Mouse (Mus musculus) layer of hippocampus, postnatal 36 days (tissue): ENCODE results near the gene Ppfibp2. TPM values are rescaled to one million over a fixed set of nuclear protein-coding genes. Genes with fewer than 3 reads are reported as not detected.
A peak's percentile ranks its signal among the peaks of the same experiment; 100 is the strongest.

Source experiments
- DNase-seq, 2 experiments: peaks; one replicate each; pipeline ENCODE4 v3.0.0; 2022
- total RNA-seq, 2 experiments: library from RNA; stranded (reverse); gene quantifications; 2 replicates each; pipeline ENCODE4 v1.2.3; 2021

Gene Ppfibp2
- total RNA-seq, 2 experiments from 2014 or later, result 6.7 to 6.8 TPM

GRCm38 (mm10) chr7:107618028-107618992 lies 23.3 kb downstream of the Ppfibp2 start:
- DNase-seq, result no peak

DNA sequence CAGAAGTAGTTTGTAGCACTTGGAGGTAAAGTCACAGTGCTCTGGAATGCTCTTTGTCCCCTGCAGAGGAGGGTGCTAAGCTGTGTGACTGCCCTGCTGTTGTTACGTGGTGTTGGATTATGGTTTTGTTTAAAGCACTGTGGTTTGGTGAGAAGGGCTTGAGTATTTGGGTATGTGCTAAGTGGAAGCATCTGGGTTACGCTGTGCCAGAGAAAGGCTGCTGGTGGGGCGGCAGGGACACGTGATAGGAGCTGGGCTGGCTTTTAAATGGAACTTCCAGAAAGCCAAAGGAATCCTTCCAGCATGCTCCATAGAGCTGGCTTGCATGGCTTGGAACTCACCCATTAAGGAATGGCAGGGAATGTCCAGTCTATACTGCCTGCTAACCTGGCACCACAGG lies 24.2 kb downstream of the Ppfibp2 start:
- no peak for DNase-seq

DNA sequence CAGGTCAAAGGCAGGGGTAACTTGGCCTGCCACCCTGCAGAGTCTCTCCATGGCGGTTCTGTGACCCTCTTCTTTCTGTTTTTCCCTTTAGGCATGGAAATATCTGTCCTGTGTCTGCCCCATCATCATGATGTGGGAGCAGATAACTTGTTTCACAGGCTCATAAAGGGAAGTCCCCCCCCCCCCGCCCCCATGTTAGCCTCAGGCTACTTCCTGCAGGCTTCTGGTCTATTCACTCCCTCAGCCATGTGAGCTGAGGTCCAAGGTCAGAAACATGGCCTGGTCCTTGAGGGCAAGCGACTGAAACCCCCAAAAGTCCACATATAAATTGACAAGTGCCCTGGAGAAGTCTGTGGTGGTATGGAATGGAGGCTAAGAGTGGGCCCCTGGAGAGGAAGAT lies 25.1 kb downstream of the Ppfibp2 start:
- DNase-seq, result no peak

DNA sequence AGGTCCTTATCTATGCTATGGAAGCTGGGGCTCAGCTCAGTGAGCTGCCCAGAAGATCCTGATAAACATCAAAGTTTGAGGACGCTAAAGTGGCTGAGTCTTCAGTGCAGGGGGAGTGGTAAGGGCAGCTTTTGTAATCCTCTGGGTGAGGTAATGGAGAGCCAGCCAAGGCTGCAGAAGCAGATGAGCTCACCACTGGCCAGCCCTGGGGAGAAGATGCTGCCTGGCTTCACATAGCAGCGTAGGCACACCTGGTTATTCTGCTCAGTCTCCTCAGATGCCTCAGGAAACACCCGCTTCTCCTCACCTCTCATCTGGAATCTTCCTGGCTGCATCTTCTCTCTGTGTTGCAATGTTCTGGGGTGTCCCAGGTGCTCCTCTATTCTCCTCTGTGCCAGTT lies 29.4 kb downstream of the Ppfibp2 start:
- DNase-seq, result no peak

DNA sequence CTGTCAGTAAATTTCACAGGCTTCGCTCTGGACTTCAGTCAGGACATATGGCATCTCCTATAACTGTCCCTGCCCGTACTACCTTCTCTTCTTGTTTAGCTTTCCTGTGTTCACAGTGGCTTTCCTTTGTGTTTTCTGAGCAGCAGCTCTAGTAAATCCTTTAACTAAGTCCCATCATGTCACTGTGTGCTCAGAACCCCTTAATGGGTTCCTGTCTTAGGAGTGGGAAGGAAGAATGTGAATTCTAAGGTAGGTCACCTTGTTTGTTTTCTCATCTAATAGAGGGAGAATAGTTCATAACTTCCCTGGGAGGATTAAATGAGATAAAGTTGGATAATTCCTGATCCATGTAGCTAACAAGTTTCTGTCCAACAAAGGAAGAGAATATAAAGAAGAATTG lies 30.1 kb downstream of the Ppfibp2 start, which contains the start of gene 5330417H12Rik:
TSS of gene 5330417H12Rik (minus strand) at position 101 of the 400 bp plus-strand sequence.
- no peak for DNase-seq

GRCm38 (mm10) chr7:107625781-107626180 lies 30.8 kb downstream of the Ppfibp2 start:
- DNase-seq, result no peak

GRCm38 (mm10) chr7:107628383-107628782 lies 33.4 kb downstream of the Ppfibp2 start:
- DNase-seq, result no peak

DNA sequence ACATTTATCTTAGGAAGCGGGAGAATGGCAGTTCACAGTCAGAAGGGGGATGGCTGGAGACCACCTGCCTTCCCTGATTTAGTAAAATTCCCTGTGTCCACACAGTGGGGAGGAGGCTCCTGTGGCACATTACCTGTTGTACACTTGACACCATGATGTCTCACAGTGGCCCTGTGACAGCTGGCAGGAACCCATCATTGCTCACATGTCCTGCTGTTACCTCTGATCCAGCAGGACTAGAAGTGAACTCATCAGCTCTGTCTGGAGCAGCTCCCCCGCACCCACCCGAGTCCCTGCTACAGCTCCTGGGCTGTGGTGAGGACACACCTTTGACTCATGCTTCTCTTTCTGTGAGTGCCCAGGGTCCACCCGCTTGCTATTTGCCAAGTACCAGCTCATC lies 38.2 kb downstream of the Ppfibp2 start:
- no peak for DNase-seq

GRCm38 (mm10) chr7:107637398-107637797 lies 42.4 kb downstream of the Ppfibp2 start:
- no peak for DNase-seq

GRCm38 (mm10) chr7:107638026-107638425 lies 43.0 kb downstream of the Ppfibp2 start:
- DNase-seq, result no peak

GRCm38 (mm10) chr7:107642586-107643275 lies 47.7 kb downstream of the Ppfibp2 start:
- DNase-seq, result no peak

GRCm38 (mm10) chr7:107644987-107645386 lies 50.0 kb downstream of the Ppfibp2 start:
- no peak for DNase-seq

DNA sequence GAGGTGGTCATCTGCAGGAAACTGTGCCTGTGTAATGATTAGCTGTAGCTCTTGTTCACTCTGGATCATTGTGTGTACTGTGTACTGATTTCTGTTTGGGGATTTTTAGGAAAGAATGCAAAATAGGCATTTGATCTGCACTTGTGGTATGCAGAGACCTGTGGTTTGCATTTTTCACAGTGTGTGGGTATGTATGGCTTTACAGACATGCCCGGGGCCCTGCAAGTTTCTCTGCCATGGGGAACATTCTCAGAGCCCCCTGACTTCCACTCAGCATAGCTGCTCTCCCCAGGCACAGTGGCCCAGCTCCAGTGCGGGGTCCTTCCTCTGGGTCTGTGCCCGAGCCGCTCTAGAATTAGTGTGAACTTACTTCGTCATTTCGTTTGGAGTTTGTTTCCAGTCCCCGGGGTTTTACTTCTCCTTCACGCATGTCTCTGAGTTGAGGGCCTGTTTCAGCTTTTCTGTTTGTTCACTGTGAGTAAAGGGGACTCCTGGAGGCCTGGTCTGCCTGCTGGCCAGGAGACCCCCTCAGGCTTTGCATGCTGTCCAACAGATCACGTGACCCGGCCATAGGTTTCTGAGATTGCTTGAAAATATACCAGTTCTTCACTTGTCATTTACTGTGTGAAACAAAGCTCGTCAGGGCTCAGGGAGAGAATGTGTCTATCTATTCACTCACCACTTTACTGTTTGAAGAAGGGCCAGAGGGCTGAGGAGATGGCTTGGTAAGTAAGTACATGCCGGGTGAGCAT lies 54.1 kb downstream of the Ppfibp2 start:
- no peak for DNase-seq

- DNase-seq, result no peak
Observed at GRCm38 (mm10) chr7:107649990-107650389, 55.0 kb downstream of the Ppfibp2 start.

DNA sequence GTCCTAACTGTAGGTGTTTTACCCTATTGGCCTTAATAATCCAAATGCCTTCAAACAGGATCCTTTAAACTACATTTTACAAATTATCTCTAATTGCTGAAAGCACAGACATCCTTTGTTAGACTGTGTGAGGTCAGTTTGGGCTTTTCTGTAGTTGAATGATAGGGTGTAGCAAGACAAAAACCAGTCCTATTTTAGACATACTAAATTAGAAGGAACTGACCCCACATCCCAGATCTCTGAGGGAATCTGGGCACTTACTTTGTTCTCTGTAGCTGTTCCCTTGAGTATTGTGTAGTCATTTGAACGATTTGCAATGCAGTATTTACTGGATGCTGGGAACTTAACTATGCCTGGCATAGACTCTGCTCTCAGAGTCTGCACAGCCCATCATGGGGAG lies 56.8 kb downstream of the Ppfibp2 start:
- no peak for DNase-seq

DNA sequence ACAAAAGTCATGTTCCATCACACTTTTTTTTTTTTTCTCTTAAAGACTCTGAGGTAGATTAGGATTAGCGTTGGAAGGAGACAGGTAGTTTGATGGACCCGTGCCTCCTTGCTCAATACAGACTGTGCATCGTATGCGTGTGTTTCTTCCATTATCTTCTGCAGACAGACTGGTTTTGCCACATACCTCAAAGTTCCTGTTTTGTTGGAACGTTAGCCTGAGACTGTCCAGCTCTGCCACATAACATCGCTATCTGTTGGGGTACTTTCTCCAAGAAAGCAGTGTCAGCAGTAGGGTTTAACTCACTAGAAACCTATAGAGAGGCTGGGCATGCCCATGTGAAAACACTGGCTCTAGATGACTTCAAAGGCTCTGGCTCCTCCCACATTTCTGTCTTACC lies 61.4 kb downstream of the Ppfibp2 start:
- DNase-seq, result no peak

DNA sequence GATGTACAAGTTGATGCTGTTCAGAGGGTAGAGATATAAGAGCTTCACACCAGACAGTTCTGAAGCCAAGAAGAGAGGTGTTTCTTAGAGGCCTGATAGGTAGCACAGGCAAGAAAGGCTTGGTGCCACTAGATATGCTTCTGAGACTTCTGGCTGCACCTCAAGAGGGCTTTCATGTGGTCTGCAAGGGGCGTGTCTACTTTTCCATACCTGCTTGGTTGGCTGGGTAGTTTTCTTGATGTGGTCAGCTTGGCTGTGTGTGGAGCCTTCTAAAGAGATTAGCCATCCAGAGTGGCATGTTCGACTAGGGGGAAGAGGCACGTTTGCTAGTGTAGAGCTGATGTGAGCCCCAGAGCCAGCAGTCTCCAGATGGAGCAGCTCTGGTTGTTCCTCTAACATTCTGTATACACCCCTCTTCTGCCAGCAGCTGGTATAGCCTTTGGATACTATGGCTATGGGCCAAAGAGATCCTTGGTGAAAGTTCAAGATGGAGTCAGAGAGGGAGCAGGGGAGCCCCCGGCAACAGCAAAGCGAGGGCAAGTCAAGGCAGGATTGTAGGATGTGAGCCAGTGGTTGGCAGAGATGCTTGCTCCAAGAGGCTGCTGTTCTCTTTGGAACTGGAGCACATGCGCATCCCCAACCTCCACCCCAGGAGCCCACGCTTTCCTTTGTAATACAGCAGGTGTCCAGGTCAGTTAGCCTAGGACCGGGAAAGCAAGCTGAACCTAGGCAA lies 64.3 kb downstream of the Ppfibp2 start:
- DNase-seq, result no peak

DNA sequence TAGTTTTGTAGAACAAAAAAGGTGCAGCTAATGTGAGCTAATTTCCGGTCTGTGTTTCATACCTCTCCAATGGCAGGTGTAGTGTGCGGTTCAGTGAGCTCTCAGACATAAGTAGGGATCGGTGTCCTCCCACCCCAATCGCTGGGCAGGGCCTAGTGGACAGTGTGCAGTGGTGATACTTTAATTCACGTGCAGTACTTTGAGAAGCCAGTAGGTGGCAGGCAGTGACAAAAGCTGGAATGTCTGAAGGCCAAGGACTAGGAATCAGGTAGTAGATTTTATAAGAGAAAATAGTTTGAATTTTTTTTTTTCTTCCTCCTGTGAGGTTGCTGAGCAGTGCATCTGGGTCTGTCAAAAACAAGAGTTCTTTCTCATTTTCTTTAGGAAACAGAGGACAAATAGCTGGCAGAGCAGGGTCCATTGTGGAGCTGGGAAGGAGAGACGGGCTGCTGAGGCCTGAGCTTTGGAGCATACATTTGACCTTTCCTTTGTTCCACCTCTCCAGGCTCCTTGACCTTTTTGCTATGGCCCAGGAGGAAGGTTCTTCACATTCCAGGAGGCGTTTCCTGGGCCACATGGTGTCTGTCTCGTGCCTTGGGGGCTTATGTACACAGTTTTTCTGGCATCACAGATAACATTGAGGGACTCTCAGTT lies 66.3 kb downstream of the Ppfibp2 start:
- DNase-seq, result peak; percentile 31 to 51

DNA sequence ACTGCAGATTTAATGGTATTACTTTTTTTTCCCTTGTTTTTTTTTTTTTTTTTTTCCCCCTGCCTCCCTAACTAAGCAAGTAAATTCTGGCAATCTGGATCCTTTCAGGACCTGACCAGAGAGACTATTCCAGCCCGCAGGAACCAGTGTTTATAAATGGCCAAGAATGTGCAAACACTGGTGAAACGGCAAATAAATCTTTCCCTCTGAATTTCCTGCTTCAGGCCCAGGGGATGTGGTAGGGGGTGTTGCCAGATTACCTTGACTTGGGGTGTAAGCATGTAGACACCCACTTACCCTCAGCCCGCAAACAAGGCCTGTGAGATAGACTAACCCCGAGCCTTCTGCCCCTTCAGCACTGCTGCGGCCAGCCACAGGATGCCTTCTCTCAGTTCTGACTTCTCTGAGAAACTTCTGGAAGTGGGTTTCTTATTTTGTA lies 66.9 kb downstream of the Ppfibp2 start:
- no peak for DNase-seq

DNA sequence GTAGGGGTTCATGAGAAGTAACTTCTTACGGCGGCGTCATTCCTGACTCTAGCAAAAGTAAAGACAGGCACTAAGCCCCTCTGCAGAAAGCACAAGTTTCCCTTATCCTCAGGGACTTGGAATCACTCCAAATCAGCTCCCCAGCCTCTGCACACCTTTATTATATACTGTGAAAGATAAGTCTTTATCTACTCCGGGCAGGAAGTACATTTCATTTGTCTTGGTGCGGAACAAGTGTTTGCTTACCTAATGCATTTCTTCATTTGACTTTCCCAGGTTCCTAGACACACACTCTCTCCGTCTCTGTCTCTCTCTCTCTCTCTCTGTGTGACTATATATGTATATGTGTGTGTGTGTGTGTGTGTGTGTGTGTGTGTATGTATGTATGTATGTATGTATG lies 68.6 kb downstream of the Ppfibp2 start:
- DNase-seq, result no peak
